Mouse (Mus musculus): ENCODE measurements around the gene Dpf1.

Dpf1 gene

GRCm38 (mm10) chr7:29342489-29343092 is 38.8 kb downstream of the Dpf1 start:
- DNase-seq, result no peak

GRCm38 (mm10) chr7:29343746-29344145 is 40.0 kb downstream of the Dpf1 start:
- DNase-seq, result no peak

GRCm38 (mm10) chr7:29345534-29345933 is 41.8 kb downstream of the Dpf1 start:
- no peak for DNase-seq

- no peak for DNase-seq
Observed at GRCm38 (mm10) chr7:29346212-29346611, 42.5 kb downstream of the Dpf1 start.

- no peak for DNase-seq
Observed at GRCm38 (mm10) chr7:29350489-29350888, 46.7 kb downstream of the Dpf1 start.

GRCm38 (mm10) chr7:29352246-29352645 is 48.5 kb downstream of the Dpf1 start:
- no peak for DNase-seq

- DNase-seq, result peak; percentile 65
Observed at GRCm38 (mm10) chr7:29354161-29354560, 50.4 kb downstream of the Dpf1 start.

GRCm38 (mm10) chr7:29355406-29355805 is 51.7 kb downstream of the Dpf1 start:
- DNase-seq, result no peak

- no peak for DNase-seq
Observed at GRCm38 (mm10) chr7:29361497-29361896, 57.7 kb downstream of the Dpf1 start.

GRCm38 (mm10) chr7:29364052-29364451 is 60.3 kb downstream of the Dpf1 start:
- DNase-seq, result peak; percentile 72

GRCm38 (mm10) chr7:29367166-29368003 is 63.6 kb downstream of the Dpf1 start:
- DNase-seq, result no peak

All from right cerebral cortex, postnatal 14 days (tissue).